Mouse (Mus musculus) heart, embryonic 11.5 days (tissue): ENCODE data around the gene Lrrc8e. TPM values are rescaled to one million over a fixed set of nuclear protein-coding genes. Genes with fewer than 3 reads are reported as not detected.

Experiments
- ATAC-seq: fragments of 200-750 bp; cut with Nextera tagmentation; replicated peaks from 2 replicates; pipeline ENCODE4 v1.8.0; 2017; ENCODE audit warnings: moderate library complexity; ENCODE audit not compliant: insufficient number of reproducible peaks, low FRiP score, low TSS enrichment
- H3K27ac ChIP-seq: fragments of 300-500 bp; sonication (generic); 2 replicates; pipeline ENCODE4 v1.5.1; 2014; ENCODE audit warnings: mild to moderate bottlenecking, low read depth, low read length
- H3K27me3 ChIP-seq: fragments of 300-500 bp; sonication (generic); 2 replicates; pipeline ENCODE4 v1.6.1; 2014; ENCODE audit warnings: mild to moderate bottlenecking, low read length, mixed read lengths; ENCODE audit not compliant: control insufficient read depth, insufficient read depth
- H3K36me3 ChIP-seq: fragments of 300-500 bp; sonication (generic); 2 replicates; pipeline ENCODE4 v1.6.1; 2014; ENCODE audit warnings: mild to moderate bottlenecking, low read length, moderate library complexity, mixed read lengths; ENCODE audit not compliant: control insufficient read depth, insufficient read depth
- H3K4me1 ChIP-seq: fragments of 300-500 bp; sonication (generic); 2 replicates; pipeline ENCODE4 v1.6.1; 2014; ENCODE audit warnings: low read length; ENCODE audit not compliant: control insufficient read depth, insufficient read depth
- H3K4me2 ChIP-seq: fragments of 300-500 bp; sonication (generic); 2 replicates; pipeline ENCODE4 v1.6.1; 2014; ENCODE audit warnings: mild to moderate bottlenecking, moderate library complexity
- H3K4me3 ChIP-seq: fragments of 300-500 bp; sonication (generic); 2 replicates; pipeline ENCODE4 v1.5.1; 2014; ENCODE audit warnings: low read depth, low read length
- H3K9ac ChIP-seq: fragments of 300-500 bp; sonication (generic); 2 replicates; pipeline ENCODE4 v1.6.1; 2014; ENCODE audit warnings: mild to moderate bottlenecking, low read depth, low read length, moderate library complexity
- H3K9me3 ChIP-seq: fragments of 300-500 bp; sonication (generic); replicated peaks from 2 replicates; pipeline ENCODE4 v1.6.1; 2016; ENCODE audit warnings: low read length; ENCODE audit not compliant: control insufficient read depth
- WGBS: fragments of 180-500 bp; shearing (Covaris S2); extraction: QIAGEN DNeasy Blood & Tissue Kit; methylation state at CpG from one replicate; pipeline ENCODE4 v1.1.7; 2014; ENCODE audit not compliant: insufficient replicate concordance; 5-methylcytosine and 5-hydroxymethylcytosine counted together
- polyA plus RNA-seq: library from polyadenylated mRNA; unstranded; fragments of >200 nt; fragmentation: Nextera tagmentation; extraction: Ambion mirVana; gene quantifications from 2 replicates; pipeline ENCODE4 v1.2.1, GENCODE M21; 2014

Gene Lrrc8e
- polyA plus RNA-seq, 1 experiment from 2014 or later: 0.06 TPM

- H3K4me1 ChIP-seq: peaks cover 2% of the 10 kb centered on the region; the same call in 1 of the 2 replicates
- no peak overlapping the region for H3K4me2 ChIP-seq
- no peaks in the 10 kb centered on the region for H3K9me3 ChIP-seq
- no peak overlapping the region for H3K27ac ChIP-seq
- H3K4me3 ChIP-seq: no peak overlapping the region
- H3K27me3 ChIP-seq: peaks cover 37% of the 10 kb centered on the region
- H3K36me3 ChIP-seq: no peaks in the 10 kb centered on the region
- WGBS: 60% methylated on average over 2 of the region's 2 CpGs
- H3K9ac ChIP-seq: no peak overlapping the region
- ATAC-seq: no peak
Measured at GRCm38 (mm10) chr8:4201321-4201720, 25.3 kb upstream of the Lrrc8e start.

- Histone ChIP-seq H3K4me3 (peak overlapping the region; percentile 27), H3K27me3 (peaks cover 56% of the 10 kb centered on the region), H3K4me2 (peak overlapping the region; percentile 59), H3K36me3 (no peaks in the 10 kb centered on the region), H3K9me3 (no peaks in the 10 kb centered on the region), H3K27ac (no peak overlapping the region), H3K4me1 (peaks cover 5% of the 10 kb centered on the region; the same call in 1 of the 2 replicates), H3K9ac (peak overlapping the region; percentile 50)
- no peak for ATAC-seq
- 11% methylated on average over 38 of the region's 38 CpGs for WGBS
Measured at GRCm38 (mm10) chr8:4205246-4206123, 21.1 kb upstream of the Lrrc8e start.

GRCm38 (mm10) chr8:4206182-4207015 lies 20.2 kb upstream of the Lrrc8e start:
- 7% methylated on average over 44 of the region's 44 CpGs for WGBS
- Histone ChIP-seq H3K4me1 (peaks cover 5% of the 10 kb centered on the region; the same call in 1 of the 2 replicates), H3K4me2 (peak overlapping the region; percentile 59), H3K9me3 (no peaks in the 10 kb centered on the region), H3K27ac (no peak overlapping the region), H3K4me3 (peak overlapping the region; percentile 27), H3K27me3 (peaks cover 59% of the 10 kb centered on the region), H3K9ac (peak overlapping the region; percentile 50; the same call in 1 of the 2 replicates), H3K36me3 (no peaks in the 10 kb centered on the region)
- ATAC-seq: no peak; the same call in 1 of the 2 replicates

- Histone ChIP-seq H3K27ac (no peak overlapping the region), H3K9ac (no peak overlapping the region), H3K4me2 (no peak overlapping the region), H3K4me3 (no peak overlapping the region), H3K9me3 (no peaks in the 10 kb centered on the region), H3K36me3 (no peaks in the 10 kb centered on the region), H3K4me1 (peaks cover 5% of the 10 kb centered on the region; the same call in 1 of the 2 replicates), H3K27me3 (peaks cover 59% of the 10 kb centered on the region)
- 48% methylated on average over 2 of the region's 2 CpGs for WGBS
- ATAC-seq: no peak
Measured at GRCm38 (mm10) chr8:4207016-4207350, 19.6 kb upstream of the Lrrc8e start.

GRCm38 (mm10) chr8:4211097-4211496 lies 15.5 kb upstream of the Lrrc8e start:
- H3K27ac ChIP-seq: no peak overlapping the region
- WGBS: 83% methylated on average over 6 of the region's 6 CpGs
- H3K27me3 ChIP-seq: peaks cover 57% of the 10 kb centered on the region
- ATAC-seq: no peak
- no peak overlapping the region for H3K9ac ChIP-seq
- no peak overlapping the region for H3K4me2 ChIP-seq
- H3K9me3 ChIP-seq: no peaks in the 10 kb centered on the region
- peaks cover 9% of the 10 kb centered on the region; the same call in 1 of the 2 replicates for H3K4me1 ChIP-seq
- H3K4me3 ChIP-seq: no peak overlapping the region
- no peaks in the 10 kb centered on the region for H3K36me3 ChIP-seq

GRCm38 (mm10) chr8:4212809-4213209 lies 13.8 kb upstream of the Lrrc8e start:
- Histone ChIP-seq H3K4me2 (peak overlapping the region; percentile 78), H3K9ac (peak overlapping the region; percentile 10; the same call in 1 of the 2 replicates), H3K27ac (no peak overlapping the region), H3K4me1 (peaks cover 9% of the 10 kb centered on the region; the same call in 1 of the 2 replicates), H3K9me3 (no peaks in the 10 kb centered on the region), H3K27me3 (peaks cover 62% of the 10 kb centered on the region), H3K4me3 (peak overlapping the region; percentile 38), H3K36me3 (no peaks in the 10 kb centered on the region)
- 2% methylated on average over 24 of the region's 25 CpGs for WGBS
- ATAC-seq: 0 out of 2 replicates have a peak, but pooled peaks have one; percentile 11

- ATAC-seq: peak; percentile 55
Measured at GRCm38 (mm10) chr8:4213210-4214005, 13.2 kb upstream of the Lrrc8e start.

More at GRCm38 (mm10) chr8:4213210-4214005, 13.2 kb upstream of the Lrrc8e start:
- Histone ChIP-seq H3K27ac (no peak overlapping the region), H3K9ac (peak overlapping the region; percentile 28; the same call in 1 of the 2 replicates), H3K4me2 (peak overlapping the region; percentile 78), H3K4me1 (peaks cover 9% of the 10 kb centered on the region; the same call in 1 of the 2 replicates), H3K36me3 (no peaks in the 10 kb centered on the region), H3K27me3 (peaks cover 64% of the 10 kb centered on the region), H3K9me3 (no peaks in the 10 kb centered on the region), H3K4me3 (peak overlapping the region; percentile 38)
- WGBS: 4% methylated on average over 18 of the region's 18 CpGs
